22 mouse cellular contexts compared by ENCODE assay signal in genomic region chr15:6578654-6579053, GRCm38 (mm10). TPM values are rescaled to one million over a fixed set of nuclear protein-coding genes. Genes with fewer than 3 reads are reported as not detected.
DNase-seq lines count a peak whose midpoint lies in the region; ATAC-seq and TF ChIP-seq lines count a peak whose summit lies in the region.
"Had no signal": no experiment of that assay in that cellular context is flagged by ENCODE, and none has a peak within 500 bp of the region (broad histone marks: within the 10 kb centered on the region; RNA-seq: fewer than 3 reads in every experiment).

No protein-coding gene starts in this region.

- DNase-seq in limb, embryonic 14.5 days (ENCODE audit: low spot score), result no peak
- no peak for DNase-seq in limb, embryonic 10.5 days (ENCODE audit: low spot score)
- DNase-seq in thymus, adult 2 months, result no peak
- no peak for DNase-seq in thymus, postnatal 4 days
- peak; percentile 58 for DNase-seq in naive thymus-derived CD4-positive, alpha-beta T cell, adult 2 months (ENCODE audit: low read depth)
- DNase-seq: cerebellum, adult 8-10 months; cerebellum, postnatal 36 days; embryo, embryonic 11 days; gastrocnemius, postnatal 14 days; heart, postnatal 14 days; kidney, postnatal 4 days; right cerebral cortex, postnatal 14 days had no signal

- 75% methylated on average over 2 of the region's 2 CpGs for WGBS in limb, embryonic 14.5 days
- 79% methylated on average over 2 of the region's 2 CpGs for WGBS in limb, embryonic 10.5 days
- 27% methylated on average over 2 of the region's 2 CpGs for WGBS in thymus, adult 2 months
- 90% methylated on average over 2 of the region's 2 CpGs for WGBS in forebrain, embryonic 16.5 days

- no peak for TF ChIP-seq POLR2A in limb, embryonic 14.5 days (IDR thresholded peaks at IDR 0.05; ENCODE audit: borderline replicate concordance, extremely low read depth, insufficient read depth, insufficient read length)
- TF ChIP-seq POLR2A in thymus, adult 2 months (IDR thresholded peaks at IDR 0.05; ENCODE audit: control insufficient read depth, extremely low read depth, insufficient read depth, low read length, poor library complexity), result no peak

- no peak overlapping the region for H3K4me3 ChIP-seq in limb, embryonic 14.5 days (replicated peaks; ENCODE audit: low read length)
- no peak overlapping the region for H3K4me3 ChIP-seq in limb, embryonic 10.5 days
- no peak overlapping the region for H3K4me3 ChIP-seq in thymus, adult 2 months (ENCODE audit: control insufficient read depth, insufficient read depth, low read length)
- no peak overlapping the region for H3K4me3 ChIP-seq in forebrain, embryonic 16.5 days (replicated peaks; ENCODE audit: low read length)
- H3K4me3 ChIP-seq: embryonic facial prominence, embryonic 15.5 days; heart, embryonic 12.5 days; midbrain, embryonic 10.5 days; neural tube, embryonic 15.5 days; stomach, embryonic 15.5 days had no signal

- ATAC-seq in limb, embryonic 14.5 days (ENCODE audit: low FRiP score, low read depth), result no peak
- ATAC-seq in forebrain, embryonic 16.5 days, result no peak
- ATAC-seq in frontal cortex, adult (ENCODE audit: low TSS enrichment), result no peak
- ATAC-seq: forebrain, embryonic 14.5 days; hindbrain, postnatal 0 days; intestine, postnatal 0 days had no signal

- no peaks in the 10 kb centered on the region for H3K27me3 ChIP-seq in limb, embryonic 14.5 days (ENCODE audit: control insufficient read depth, insufficient read depth, low read length)
- no peaks in the 10 kb centered on the region for H3K27me3 ChIP-seq in limb, embryonic 10.5 days (ENCODE audit: low read depth, poor library complexity, severe bottlenecking)
- no peaks in the 10 kb centered on the region for H3K27me3 ChIP-seq in thymus, adult 2 months (ENCODE audit: control insufficient read depth, insufficient read depth, low read length)
- H3K27me3 ChIP-seq in forebrain, embryonic 16.5 days (replicated peaks; ENCODE audit: control insufficient read depth, insufficient read depth, low read length), result no peaks in the 10 kb centered on the region
- H3K27me3 ChIP-seq: embryonic facial prominence, embryonic 15.5 days; heart, embryonic 12.5 days; neural tube, embryonic 15.5 days; stomach, embryonic 15.5 days had no signal

- no peaks in the 10 kb centered on the region for H3K36me3 ChIP-seq in limb, embryonic 14.5 days (ENCODE audit: control insufficient read depth, insufficient read depth, low read length)
- H3K36me3 ChIP-seq in limb, embryonic 10.5 days, result no peaks in the 10 kb centered on the region
- H3K36me3 ChIP-seq in thymus, adult 2 months (ENCODE audit: control insufficient read depth, insufficient read depth, low read length), result no peaks in the 10 kb centered on the region
- H3K36me3 ChIP-seq in forebrain, embryonic 16.5 days (ENCODE audit: control insufficient read depth, insufficient read depth), result no peaks in the 10 kb centered on the region
- H3K36me3 ChIP-seq: embryonic facial prominence, embryonic 15.5 days; heart, embryonic 12.5 days; midbrain, embryonic 10.5 days; neural tube, embryonic 15.5 days; stomach, embryonic 15.5 days had no signal

- no peak for TF ChIP-seq CTCF in thymus, adult 2 months (IDR thresholded peaks at IDR 0.05; ENCODE audit: borderline replicate concordance, control insufficient read depth, extremely low read depth, insufficient read depth, low read length, poor library complexity)

- H3K4me1 ChIP-seq in limb, embryonic 14.5 days (ENCODE audit: control insufficient read depth, insufficient read depth, low read length), result peaks cover 16% of the 10 kb centered on the region
- H3K4me1 ChIP-seq in limb, embryonic 10.5 days, result no peaks in the 10 kb centered on the region
- H3K4me1 ChIP-seq in thymus, adult 2 months (replicated peaks; ENCODE audit: control insufficient read depth, insufficient read depth, low read length), result peaks cover 18% of the 10 kb centered on the region
- H3K4me1 ChIP-seq in forebrain, embryonic 16.5 days (replicated peaks; ENCODE audit: control insufficient read depth, insufficient read depth, low read length), result no peaks in the 10 kb centered on the region
- H3K4me1 ChIP-seq: midbrain, embryonic 10.5 days; neural tube, embryonic 15.5 days; stomach, embryonic 15.5 days had no signal

- no peaks in the 10 kb centered on the region for H3K9me3 ChIP-seq in limb, embryonic 14.5 days (ENCODE audit: control insufficient read depth, low read length)
- no peaks in the 10 kb centered on the region for H3K9me3 ChIP-seq in limb, embryonic 10.5 days (replicated peaks)
- H3K9me3 ChIP-seq in forebrain, embryonic 16.5 days (ENCODE audit: control insufficient read depth, low read length), result no peaks in the 10 kb centered on the region
- H3K9me3 ChIP-seq: embryonic facial prominence, embryonic 15.5 days; heart, embryonic 12.5 days; midbrain, embryonic 10.5 days; neural tube, embryonic 15.5 days; stomach, embryonic 15.5 days had no signal

- H3K27ac ChIP-seq in limb, embryonic 14.5 days (replicated peaks; ENCODE audit: low read depth, low read length), result 0 out of 2 replicates have a peak overlapping the region, but pooled peaks have one; percentile 69
- no peak overlapping the region for H3K27ac ChIP-seq in limb, embryonic 10.5 days
- H3K27ac ChIP-seq in thymus, adult 2 months (ENCODE audit: control insufficient read depth, insufficient read depth, low read length), result peak overlapping the region; percentile 87
- no peak overlapping the region for H3K27ac ChIP-seq in forebrain, embryonic 16.5 days (ENCODE audit: low read length)
- H3K27ac ChIP-seq: hindbrain, postnatal 0 days; midbrain, embryonic 10.5 days; neural tube, embryonic 15.5 days; stomach, embryonic 15.5 days had no signal

- no peak overlapping the region for H3K9ac ChIP-seq in limb, embryonic 14.5 days (ENCODE audit: low read depth, low read length, severe bottlenecking)
- H3K9ac ChIP-seq in forebrain, embryonic 16.5 days (replicated peaks; ENCODE audit: low read depth, low read length), result no peak overlapping the region
- H3K9ac ChIP-seq: embryonic facial prominence, embryonic 15.5 days; heart, embryonic 12.5 days; neural tube, embryonic 15.5 days; stomach, embryonic 15.5 days had no signal

- H3K4me2 ChIP-seq in limb, embryonic 14.5 days (replicated peaks; ENCODE audit: low read depth, low read length, severe bottlenecking), result peak overlapping the region; percentile 20; the same call in 1 of the 2 replicates
- H3K4me2 ChIP-seq in forebrain, embryonic 16.5 days (ENCODE audit: low read length), result no peak overlapping the region
- H3K4me2 ChIP-seq: embryonic facial prominence, embryonic 15.5 days; neural tube, embryonic 15.5 days had no signal

RNA-seq across cellular contexts. Expression of gene Fyb, which starts 56.0 kb away (rescaled TPM):
- 6.0 and 9.8 TPM in 2 replicates for polyA plus RNA-seq in limb, embryonic 14.5 days (2012; rRNA removed)
- 8.0 and 10.1 TPM in 2 replicates for polyA plus RNA-seq in limb, embryonic 14.5 days (2014; fragmentation: Nextera tagmentation; extraction: Ambion mirVana)
- polyA plus RNA-seq in limb, embryonic 10.5 days (2016; fragmentation: Nextera tagmentation; extraction: Ambion mirVana), result 1.5 and 2.9 TPM in 2 replicates
- polyA plus RNA-seq in thymus, adult 2 months (2012; rRNA removed), result 141 and 162 TPM in 2 replicates
- 1.6 TPM in 2 replicates for polyA plus RNA-seq in forebrain, embryonic 16.5 days (2015; fragmentation: Nextera tagmentation; extraction: Ambion mirVana)

Comparison
In these comparisons a context has a peak if more than half of its experiments do, and no peak if none do; other contexts are left out.
1. H3K27ac ChIP-seq: peak in limb, embryonic 14.5 days (single experiment) and thymus, adult 2 months (single experiment); none in limb, embryonic 10.5 days (single experiment) and forebrain, embryonic 16.5 days (single experiment).
2. RNA of gene Fyb, which starts 56.0 kb away (polyA plus RNA-seq): 141 to 162 TPM in thymus, adult 2 months; 6.0 to 10.1 TPM in limb, embryonic 14.5 days, 1.5 to 2.9 TPM in limb, embryonic 10.5 days and 1.6 TPM in forebrain, embryonic 16.5 days; every median in the first group is over 10 times any median in the second.